Mouse (Mus musculus) naive thymus-derived CD4-positive, alpha-beta T cell, adult 2 months (primary cell): Measurements from ENCODE around the gene Tapt1.

ENCODE experiments used
- DNase-seq: peaks from one replicate; pipeline ENCODE4 v3.0.0-alpha.2; 2011; ENCODE audit warnings: low read depth

Tapt1 gene

DNA sequence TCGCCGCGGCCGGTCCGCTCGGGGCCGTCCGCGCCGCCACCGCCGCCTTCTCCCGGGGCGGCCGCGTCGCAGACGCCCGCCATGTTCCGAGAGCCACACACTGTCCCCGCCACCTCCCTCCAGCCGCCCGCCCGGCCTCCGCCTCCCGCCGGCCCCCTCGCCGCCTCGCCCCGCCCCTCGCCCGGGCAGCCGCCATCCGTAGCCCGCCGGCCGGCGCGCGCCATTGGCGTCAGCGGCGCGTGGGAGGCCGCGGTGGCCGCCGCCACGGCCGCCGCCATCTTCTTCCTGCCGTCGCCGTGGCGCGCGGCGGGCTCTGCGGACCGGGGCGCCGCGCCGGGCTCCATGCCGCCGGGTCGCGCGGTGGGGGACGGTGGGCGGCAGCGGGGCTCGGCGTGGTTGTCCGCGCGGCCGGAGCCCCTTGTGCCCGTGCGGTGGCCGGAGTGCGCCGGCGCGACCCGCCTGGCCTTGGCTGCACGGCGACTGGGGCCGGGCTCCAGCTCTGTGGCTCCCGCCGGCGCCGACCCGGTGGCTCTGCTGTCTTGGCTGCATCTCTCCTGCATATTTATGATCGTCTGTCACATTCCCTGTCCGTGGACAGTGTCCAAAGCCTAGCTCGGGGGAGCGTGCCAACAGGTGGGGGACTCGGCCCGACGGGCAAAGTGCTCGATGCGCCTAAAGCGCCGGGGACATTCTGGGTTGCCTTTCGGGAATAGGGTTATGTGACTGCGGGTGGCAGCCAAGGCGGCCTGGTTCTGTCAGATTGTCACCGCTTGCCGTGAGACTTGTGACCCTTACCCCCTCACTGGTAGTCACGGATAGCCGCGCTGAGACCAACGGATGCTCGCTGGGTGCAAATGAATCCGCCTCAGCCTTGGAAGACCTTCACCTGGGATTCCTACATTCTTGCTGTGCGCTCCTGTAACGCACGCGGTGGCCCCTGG, at the start of gene Tapt1:
Gene Tapt1 (minus strand): TSS at position 106 of the 941 bp plus-strand sequence.
- peak; percentile 81 for DNase-seq

DNA sequence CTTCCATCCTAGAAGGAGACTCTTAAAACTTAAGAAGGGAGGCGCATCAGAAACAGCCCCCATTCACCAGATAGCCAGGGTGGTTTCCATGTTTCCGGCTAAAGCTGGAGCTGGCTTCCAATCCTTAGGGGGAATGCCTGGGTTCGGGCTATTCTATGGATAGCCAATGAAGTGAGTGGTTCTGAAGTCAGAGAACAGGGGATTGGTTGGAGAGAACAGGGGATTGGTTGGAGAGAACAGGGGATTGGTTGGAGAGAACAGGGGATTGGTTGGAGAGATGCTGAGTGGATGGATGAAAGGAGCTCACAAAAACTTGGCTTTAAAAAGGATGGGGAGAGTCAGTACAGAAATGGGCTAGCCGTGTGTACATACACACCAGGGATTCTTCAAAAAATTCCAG, 45.1 kb upstream of the Tapt1 start:
- no peak for DNase-seq

GRCm38 (mm10) chr5:44268524-44268923, 42.1 kb upstream of the Tapt1 start:
- peak; percentile 59 for DNase-seq

DNA sequence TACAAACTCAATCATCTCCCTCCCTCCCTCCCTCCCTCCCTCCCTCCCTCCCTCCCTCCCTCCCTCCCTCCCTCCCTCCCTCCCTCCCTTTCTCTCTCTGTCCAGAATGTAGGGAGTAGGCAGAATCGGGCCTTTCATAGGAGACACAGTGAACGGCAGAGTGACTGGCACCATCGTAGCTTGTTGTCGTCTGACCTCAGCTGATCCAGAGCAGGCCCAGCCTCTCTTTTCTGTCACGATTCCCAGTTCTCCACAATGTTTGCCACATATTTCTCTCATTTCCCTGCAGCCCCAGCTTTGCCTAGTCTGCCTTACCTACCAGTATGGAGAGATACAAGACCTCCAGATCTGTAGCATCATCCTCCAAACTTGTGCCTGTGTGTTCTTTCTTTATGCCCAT, 35.3 kb upstream of the Tapt1 start:
- DNase-seq: no peak

DNA sequence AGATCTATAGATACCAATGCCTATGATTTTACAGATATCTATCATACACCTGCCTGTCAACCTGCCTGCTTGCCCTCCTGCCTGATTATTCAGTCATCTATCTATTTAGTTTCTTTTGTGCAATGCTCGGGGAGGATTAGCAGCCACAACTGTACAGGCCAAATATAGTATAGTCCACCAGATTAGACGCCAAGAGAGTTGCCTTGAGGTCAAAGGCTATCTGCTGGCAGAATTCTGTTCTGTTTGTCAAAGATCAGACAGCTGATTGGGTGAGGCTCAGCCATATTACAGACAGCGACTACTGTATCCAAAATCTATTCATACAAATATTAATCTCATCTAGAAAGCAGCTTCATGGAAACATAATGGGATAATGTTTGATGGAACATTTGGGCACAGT, 34.7 kb upstream of the Tapt1 start:
- no peak for DNase-seq

DNA sequence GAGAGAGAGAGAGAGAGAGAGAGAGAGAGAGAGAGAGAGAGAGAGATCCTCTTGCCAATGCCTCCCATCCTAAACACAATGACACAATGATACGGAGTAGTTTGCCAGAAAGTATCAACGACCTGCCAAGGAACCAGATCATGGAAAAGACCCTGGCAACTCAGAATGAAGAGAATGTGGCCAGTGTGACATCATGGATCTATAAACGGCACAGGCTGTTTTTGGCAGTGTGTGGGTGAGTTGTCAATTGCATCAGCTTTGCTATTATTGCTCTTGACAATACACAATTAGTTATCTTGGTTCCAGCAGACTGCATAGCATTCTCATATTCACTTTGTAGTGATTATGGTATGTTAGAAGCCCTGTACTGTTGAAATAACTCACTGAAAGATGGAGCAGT, 33.3 kb upstream of the Tapt1 start:
- no peak for DNase-seq

GRCm38 (mm10) chr5:44258163-44258562, 31.7 kb upstream of the Tapt1 start:
- peak; percentile 64 for DNase-seq

DNA sequence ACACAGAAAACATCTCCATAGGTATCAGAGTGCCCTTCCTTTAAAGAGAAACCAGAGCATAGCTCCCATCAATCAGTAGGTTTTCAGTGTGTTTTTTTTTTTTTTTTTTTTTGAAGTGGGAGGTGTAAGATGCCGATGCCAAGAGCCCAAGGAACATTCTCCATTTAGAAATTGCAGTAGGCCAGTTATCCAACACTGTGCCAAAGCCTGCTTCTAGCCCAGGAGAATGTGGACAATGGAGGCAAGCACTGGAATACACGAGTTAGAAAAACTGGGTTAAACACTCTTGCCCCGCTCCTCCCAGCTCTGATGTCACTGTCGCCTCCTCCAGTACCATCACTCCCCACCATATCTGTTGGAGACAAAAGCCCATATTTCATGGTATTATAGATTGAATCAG, 31.0 kb upstream of the Tapt1 start:
- DNase-seq: no peak

DNA sequence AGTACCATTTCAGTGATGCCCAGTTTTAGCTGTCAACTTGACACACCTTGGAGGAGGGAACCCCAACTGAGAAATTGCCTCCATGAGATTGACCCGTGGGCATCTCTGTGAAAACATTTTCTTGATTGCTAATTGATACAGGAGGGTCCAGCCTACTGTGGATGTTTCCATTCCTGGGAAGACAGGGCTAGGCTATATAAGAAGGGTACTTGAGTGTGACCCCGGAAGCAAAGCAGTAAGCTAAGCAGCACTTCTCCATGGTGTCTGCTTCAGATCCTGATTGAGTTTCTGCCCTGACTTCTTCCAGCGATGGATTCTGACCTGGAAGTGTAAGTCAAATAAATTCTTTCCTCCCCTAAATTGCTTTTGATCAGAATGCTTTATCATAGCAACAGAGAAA, 30.1 kb upstream of the Tapt1 start:
- DNase-seq: no peak

GRCm38 (mm10) chr5:44255756-44256398, 29.5 kb upstream of the Tapt1 start:
- DNase-seq: no peak

DNA sequence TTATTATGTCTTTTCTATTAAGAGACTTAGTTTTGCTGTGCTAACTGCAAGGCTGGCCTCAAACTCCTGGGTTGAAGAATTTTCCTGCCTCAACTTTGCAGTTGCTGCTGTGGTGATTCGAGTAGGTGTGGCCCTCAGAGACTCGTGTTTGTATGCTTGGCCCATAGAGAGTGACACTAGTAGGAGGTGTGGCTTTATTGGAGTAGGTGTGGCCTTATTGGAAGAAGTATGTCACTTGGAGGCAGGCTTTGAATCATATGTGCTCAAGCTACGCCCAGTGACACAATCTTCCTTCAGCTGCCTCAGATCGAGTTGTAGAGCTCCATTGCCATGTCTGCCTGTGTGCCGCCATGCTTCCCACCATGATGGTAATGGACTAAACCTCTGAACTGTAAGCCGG, 27.0 kb upstream of the Tapt1 start:
- DNase-seq: no peak

DNA sequence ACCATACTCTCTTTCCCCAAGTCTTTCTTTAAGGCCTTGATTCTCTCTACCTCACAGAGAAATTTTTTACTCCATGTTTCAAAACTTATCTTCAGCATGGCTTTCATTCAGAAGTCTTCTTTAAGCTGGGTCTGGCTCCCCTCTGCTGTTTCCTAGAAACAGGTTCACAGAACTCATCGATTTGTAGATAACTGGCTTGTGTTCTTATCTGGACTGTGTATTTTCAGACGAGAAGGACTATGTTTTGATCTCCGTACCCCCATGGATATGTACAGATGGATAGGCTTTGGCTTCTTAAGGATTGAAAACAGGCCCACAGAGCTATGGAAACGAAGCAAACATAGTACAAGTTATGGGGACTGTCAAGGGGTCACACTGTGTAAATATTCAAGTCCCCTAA, 26.0 kb upstream of the Tapt1 start:
- DNase-seq: no peak

GRCm38 (mm10) chr5:44250211-44250955, 24.0 kb upstream of the Tapt1 start:
- DNase-seq: no peak

DNA sequence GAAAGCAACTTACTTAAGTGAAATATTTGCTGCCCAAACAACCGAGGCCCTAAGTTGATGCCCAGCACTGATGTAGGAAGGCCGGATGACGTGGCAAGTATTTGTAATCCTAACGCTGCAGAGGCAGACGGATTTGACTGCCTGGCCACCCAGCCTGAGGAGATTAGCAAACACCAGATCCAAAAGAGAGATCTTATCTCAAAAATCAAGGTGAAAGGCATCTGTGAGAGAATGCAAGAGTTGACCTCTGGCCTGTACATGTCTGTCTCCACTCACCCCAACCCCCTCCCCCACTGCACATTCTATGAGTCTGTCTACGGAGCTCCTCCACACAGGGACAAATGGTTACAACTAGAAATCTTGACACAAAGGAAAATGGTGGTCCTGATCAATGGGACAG, 22.9 kb upstream of the Tapt1 start:
- no peak for DNase-seq

DNA sequence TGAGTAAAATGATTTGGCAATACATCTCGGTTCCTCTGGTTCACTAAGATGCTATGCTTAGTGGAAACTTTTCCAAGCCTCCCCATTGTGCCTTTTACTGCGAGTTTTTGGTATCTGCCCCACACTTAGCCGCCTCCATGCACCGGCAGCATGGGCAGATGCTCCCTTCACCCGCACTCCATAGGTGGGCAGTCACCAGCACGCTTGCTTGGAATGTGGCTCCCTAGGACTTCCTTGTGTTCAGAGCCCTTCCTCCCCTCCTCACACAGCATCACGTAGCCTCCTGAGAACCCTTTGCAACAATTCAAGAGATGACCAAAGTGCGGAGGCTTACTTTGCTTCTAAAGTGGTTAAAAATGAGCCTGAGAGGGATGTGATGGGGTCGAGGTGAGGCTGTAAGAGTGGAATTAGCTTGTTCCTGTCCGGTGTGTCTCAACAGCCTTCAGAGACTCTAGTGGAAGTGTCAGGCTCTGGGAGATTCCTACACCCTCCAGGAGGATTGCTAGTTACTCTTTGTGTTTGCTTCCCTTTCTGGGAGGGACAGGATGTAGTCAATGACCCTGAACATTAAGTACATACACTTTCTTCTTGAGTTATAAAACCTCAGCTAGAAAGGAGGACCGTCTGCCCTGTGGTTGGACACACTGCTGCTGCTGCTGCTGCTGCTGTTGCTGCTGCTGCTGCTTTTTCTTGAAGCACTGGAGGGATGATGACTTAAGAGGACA, 20.2 kb upstream of the Tapt1 start:
- DNase-seq: no peak

- no peak for DNase-seq
Observed at GRCm38 (mm10) chr5:44244894-44245423, 18.5 kb upstream of the Tapt1 start.

DNA sequence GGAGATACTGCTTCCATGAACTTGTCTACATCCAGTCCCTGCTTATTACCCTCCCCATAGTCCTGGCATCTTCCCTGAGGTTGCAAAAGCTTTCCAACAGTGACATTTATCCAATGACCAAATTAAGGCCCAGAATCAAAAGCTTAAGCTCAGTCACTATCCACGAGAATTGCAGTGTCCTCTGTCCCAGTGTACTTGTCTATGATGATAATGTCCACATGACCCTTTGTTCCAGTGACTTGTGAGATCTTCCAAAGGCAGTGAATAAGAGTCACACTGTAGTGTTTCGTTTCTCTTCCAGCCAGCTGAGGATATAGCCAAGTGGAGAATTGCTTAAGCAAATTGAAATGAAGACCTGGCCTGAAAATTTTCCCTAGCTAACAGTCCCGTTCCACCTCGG, 16.4 kb upstream of the Tapt1 start:
- no peak for DNase-seq

DNA sequence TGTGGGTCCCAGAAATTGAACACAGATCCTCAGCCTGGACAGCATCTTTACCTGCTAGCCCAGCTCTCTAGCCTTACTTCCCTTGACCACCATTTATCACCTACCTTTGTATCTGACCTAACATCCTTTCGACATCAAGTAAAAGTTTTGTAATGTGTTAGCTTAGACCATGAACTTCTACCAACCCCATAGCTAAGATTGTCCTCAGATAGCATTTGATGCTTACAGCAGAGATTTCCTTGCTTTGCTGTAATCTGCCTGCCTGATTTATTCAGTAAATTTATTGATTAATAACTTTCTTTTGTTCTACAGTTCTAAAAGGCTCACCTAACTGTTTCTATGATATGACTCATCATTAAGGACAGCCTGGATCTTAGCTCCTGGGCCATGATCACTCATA, 15.3 kb upstream of the Tapt1 start:
- no peak for DNase-seq

GRCm38 (mm10) chr5:44239187-44240136, 13.0 kb upstream of the Tapt1 start:
- peak; percentile 54 for DNase-seq

DNA sequence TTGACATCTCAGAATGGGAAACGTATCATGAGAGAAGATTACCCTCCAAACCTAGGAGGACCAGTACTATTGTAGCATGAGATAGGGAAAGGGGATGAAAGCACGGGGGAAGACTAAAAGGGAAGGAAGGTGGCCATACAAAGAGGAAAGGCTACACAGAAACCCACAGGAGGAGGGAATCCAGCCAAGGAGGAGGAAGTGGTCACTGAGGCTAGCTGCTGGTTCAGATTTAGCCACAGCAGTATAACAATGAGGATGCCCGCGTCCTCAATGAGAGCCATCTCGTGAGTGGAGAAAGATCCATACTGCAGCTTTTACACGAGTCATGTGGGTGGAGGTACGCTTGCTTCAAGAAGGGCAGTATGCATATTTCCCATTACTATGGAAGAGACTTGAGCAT, 11.8 kb upstream of the Tapt1 start:
- no peak for DNase-seq

DNA sequence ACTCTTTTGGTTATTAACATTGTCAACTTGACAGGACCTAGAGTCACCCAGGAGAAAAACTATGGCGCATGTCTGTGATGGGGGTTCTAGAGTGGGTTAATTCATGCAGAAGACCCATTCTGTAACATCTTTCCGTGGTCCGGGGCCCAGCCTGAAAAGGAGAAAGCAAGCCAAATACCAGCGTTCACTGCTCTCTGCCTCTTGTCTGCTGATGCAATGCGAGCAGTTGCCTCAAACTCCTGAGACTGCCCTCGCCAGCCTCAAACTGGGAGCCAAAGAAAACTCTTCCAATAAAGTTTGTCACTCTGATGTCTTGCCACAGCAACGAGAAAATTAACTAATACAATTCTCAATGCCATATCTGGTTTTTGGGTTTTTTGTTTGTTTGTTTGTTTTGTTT, 8.2 kb upstream of the Tapt1 start:
- no peak for DNase-seq
